Mouse (Mus musculus) cortical plate, adult 2 months (tissue): Measurements from ENCODE around the gene Fam104a. TPM values are rescaled to one million over a fixed set of nuclear protein-coding genes. Genes with fewer than 3 reads are reported as not detected.

ENCODE experiments used
- H3K27ac ChIP-seq: fragments of 200-500 bp; 2 replicates; pipeline ENCODE4 v1.5.1; 2012; ENCODE audit warnings: low read length, control low read depth, inconsistent platforms; ENCODE audit not compliant: insufficient read depth
- H3K4me1 ChIP-seq: fragments of 200-500 bp; 2 replicates; pipeline ENCODE4 v1.6.1; 2011; ENCODE audit warnings: low read length; ENCODE audit not compliant: control insufficient read depth, insufficient read depth
- H3K4me3 ChIP-seq: fragments of 200-500 bp; 2 replicates; pipeline ENCODE4 v1.5.1; 2011; ENCODE audit warnings: mild to moderate bottlenecking, low read length, control low read depth; ENCODE audit not compliant: insufficient read depth
- CTCF ChIP-seq: fragments of 200-500 bp; IDR thresholded peaks from 2 replicates; pipeline ENCODE4 v1.5.1; 2011; ENCODE audit warnings: mild to moderate bottlenecking, control low read depth, low read length; ENCODE audit not compliant: insufficient read depth; ENCODE audit errors: extremely low read depth
- POLR2A ChIP-seq: fragments of 200-500 bp; IDR thresholded peaks from 2 replicates; pipeline ENCODE4 v1.6.1; 2011; ENCODE audit warnings: mild to moderate bottlenecking, low read length, control low read depth; ENCODE audit not compliant: insufficient read depth; ENCODE audit errors: extremely low read depth
- polyA plus RNA-seq: library from polyadenylated mRNA; depleted of rRNA; stranded (reverse); fragments of >200 nt; gene quantifications from 2 replicates; pipeline ENCODE4 v1.2.3, GENCODE M21; 2012

Fam104a gene
- polyA plus RNA-seq, 1 experiment, result 28.6 TPM

GRCm38 (mm10) chr11:113722405-113723090 lies 38.6 kb upstream of the Fam104a start:
- Histone ChIP-seq H3K4me3 (no peak overlapping the region), H3K4me1 (0 out of 2 replicates have a peak, but pooled peaks cover 2% of the 10 kb centered on the region), H3K27ac (peak overlapping the region; percentile 32; the same call in 1 of the 2 replicates)
- TF ChIP-seq POLR2A (no peak), CTCF (no peak)

GRCm38 (mm10) chr11:113717767-113718424 lies 33.9 kb upstream of the Fam104a start:
- Histone ChIP-seq H3K4me1 (no peaks in the 10 kb centered on the region), H3K27ac (no peak overlapping the region), H3K4me3 (no peak overlapping the region)
- TF ChIP-seq POLR2A (no peak), CTCF (no peak)

- Histone ChIP-seq H3K27ac (no peak overlapping the region), H3K4me3 (no peak overlapping the region), H3K4me1 (no peaks in the 10 kb centered on the region)
- TF ChIP-seq POLR2A, result no peak
- TF ChIP-seq CTCF, result no peak
These were observed 32.2 kb upstream of the Fam104a start for GRCm38 (mm10) chr11:113716132-113716531.

- no peaks in the 10 kb centered on the region for H3K4me1 ChIP-seq
- no peak overlapping the region for H3K4me3 ChIP-seq
- TF ChIP-seq CTCF, result 0 out of 2 replicates have a peak, but pooled peaks have one; percentile 16
- no peak for TF ChIP-seq POLR2A
- no peak overlapping the region for H3K27ac ChIP-seq
These were observed 31.2 kb upstream of the Fam104a start for GRCm38 (mm10) chr11:113715078-113715674.

- Histone ChIP-seq H3K4me3 (no peak overlapping the region), H3K4me1 (peaks cover 2% of the 10 kb centered on the region; the same call in 1 of the 2 replicates), H3K27ac (no peak overlapping the region)
- TF ChIP-seq POLR2A (no peak), CTCF (no peak)
These were observed 27.1 kb upstream of the Fam104a start for GRCm38 (mm10) chr11:113711061-113711460.

- Histone ChIP-seq H3K4me1 (peaks cover 2% of the 10 kb centered on the region; the same call in 1 of the 2 replicates), H3K4me3 (no peak overlapping the region), H3K27ac (peak overlapping the region; percentile 18; the same call in 1 of the 2 replicates)
- TF ChIP-seq POLR2A (no peak), CTCF (no peak)
These were observed 26.4 kb upstream of the Fam104a start for GRCm38 (mm10) chr11:113710257-113710777.

GRCm38 (mm10) chr11:113709731-113710256 lies 25.8 kb upstream of the Fam104a start, which contains the start of gene Cpsf4l:
Gene Cpsf4l, minus strand, starts transcription at chr11:113710017.
- no peak for TF ChIP-seq CTCF
- no peak for TF ChIP-seq POLR2A
- peak within 1 kb of the TSS; percentile 18; the same call in 1 of the 2 replicates for H3K27ac ChIP-seq

GRCm38 (mm10) chr11:113709272-113709671 lies 25.3 kb upstream of the Fam104a start:
- TF ChIP-seq CTCF, result no peak
- no peak for TF ChIP-seq POLR2A
- Histone ChIP-seq H3K4me3 (no peak overlapping the region), H3K27ac (no peak overlapping the region), H3K4me1 (peaks cover 2% of the 10 kb centered on the region; the same call in 1 of the 2 replicates)

More at GRCm38 (mm10) chr11:113709731-113710256, 25.8 kb upstream of the Fam104a start, which contains the start of gene Cpsf4l:
- peaks cover 2% of the 10 kb centered on the region; the same call in 1 of the 2 replicates for H3K4me1 ChIP-seq
- H3K4me3 ChIP-seq, result no peak within 1 kb of the TSS
